Mouse (Mus musculus) embryonic facial prominence, embryonic 11.5 days (tissue): ENCODE results near the gene A030005L19Rik. TPM values are rescaled to one million over a fixed set of nuclear protein-coding genes. Genes with fewer than 3 reads are reported as not detected.
"Not testable (repeated sequence)": the region's sequence is repeated elsewhere in the genome, so short reads cannot be mapped to it uniquely, and the experiment has no call there.

ENCODE experiments used
- ATAC-seq: fragments of 200-750 bp; cut with Nextera tagmentation; replicated peaks from 2 replicates; pipeline ENCODE4 v1.8.0; 2017; ENCODE audit warnings: low read depth; ENCODE audit not compliant: insufficient number of reproducible peaks, low FRiP score, low TSS enrichment
- DNase-seq: peaks from one replicate; pipeline ENCODE4 v3.0.0-alpha.2; 2015; ENCODE audit warnings: low spot score
- H3K27ac ChIP-seq: fragments of 300-500 bp; sonication (generic); replicated peaks from 2 replicates; pipeline ENCODE4 v1.5.1; 2014; ENCODE audit warnings: mild to moderate bottlenecking, low read depth, low read length, control low read depth
- H3K27me3 ChIP-seq: fragments of 300-500 bp; sonication (generic); 2 replicates; pipeline ENCODE4 v1.6.1; 2014; ENCODE audit warnings: mild to moderate bottlenecking, low read length, moderate library complexity, mixed read lengths; ENCODE audit not compliant: control insufficient read depth, insufficient read depth
- H3K36me3 ChIP-seq: fragments of 300-500 bp; sonication (generic); replicated peaks from 2 replicates; pipeline ENCODE4 v1.6.1; 2014; ENCODE audit warnings: low read depth, mild to moderate bottlenecking, low read length, moderate library complexity, mixed read lengths; ENCODE audit not compliant: control insufficient read depth, insufficient read depth
- H3K4me1 ChIP-seq: fragments of 300-500 bp; sonication (generic); 2 replicates; pipeline ENCODE4 v1.6.1; 2014; ENCODE audit warnings: low read length, mixed read lengths; ENCODE audit not compliant: control insufficient read depth, insufficient read depth
- H3K4me2 ChIP-seq: fragments of 300-500 bp; sonication (generic); 2 replicates; pipeline ENCODE4 v1.6.1; 2014; ENCODE audit warnings: low read depth, mild to moderate bottlenecking, control low read depth, low read length, moderate library complexity
- H3K4me3 ChIP-seq: fragments of 300-500 bp; sonication (generic); 2 replicates; pipeline ENCODE4 v1.5.1; 2014; ENCODE audit warnings: low read depth, low read length, control low read depth
- H3K9ac ChIP-seq: fragments of 300-500 bp; sonication (generic); replicated peaks from 2 replicates; pipeline ENCODE4 v1.6.1; 2014; ENCODE audit warnings: mild to moderate bottlenecking, control low read depth, low read length
- H3K9me3 ChIP-seq: fragments of 300-500 bp; sonication (generic); replicated peaks from 2 replicates; pipeline ENCODE4 v1.6.1; 2016; ENCODE audit warnings: mild to moderate bottlenecking, low read length, inconsistent platforms, mixed read lengths; ENCODE audit not compliant: control insufficient read depth
- WGBS: fragments of 180-500 bp; shearing (Covaris S2); extraction: QIAGEN DNeasy Blood & Tissue Kit; methylation state at CpG from one replicate; pipeline ENCODE4 v1.1.7; 2014; 5-methylcytosine and 5-hydroxymethylcytosine counted together
- polyA plus RNA-seq: library from polyadenylated mRNA; unstranded; fragments of >200 nt; fragmentation: Nextera tagmentation; extraction: Ambion mirVana; gene quantifications from 2 replicates; pipeline ENCODE4 v1.2.1, GENCODE M21; 2014

Gene A030005L19Rik
- polyA plus RNA-seq, 1 experiment from 2014 or later: not detected

DNA sequence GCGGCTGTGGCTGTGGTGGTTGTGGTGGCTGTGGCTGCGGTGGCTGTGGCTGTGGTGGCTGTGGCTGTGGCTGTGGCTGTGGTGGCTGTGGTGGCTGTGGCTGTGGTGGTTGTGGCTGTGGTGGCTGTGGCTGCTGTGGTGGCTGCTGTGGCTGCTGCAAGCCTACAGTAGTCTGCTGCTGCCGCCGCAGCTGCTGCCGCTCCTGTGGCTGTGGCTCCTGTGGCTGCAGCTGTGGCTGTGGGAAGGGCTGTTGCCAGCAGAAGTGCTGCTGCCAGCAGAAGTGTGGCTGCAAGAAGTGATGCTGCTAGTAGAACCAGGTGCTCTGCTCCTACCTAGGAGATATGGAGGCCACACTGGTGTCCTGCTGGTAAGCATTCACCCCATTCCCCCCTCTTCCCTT lies 309 bp downstream of the A030005L19Rik start:
- not testable (repeated sequence) for H3K4me2 ChIP-seq, H3K27me3 ChIP-seq, H3K4me3 ChIP-seq, H3K4me1 ChIP-seq, DNase-seq, H3K9ac ChIP-seq, H3K27ac ChIP-seq, ATAC-seq, H3K36me3 ChIP-seq, H3K9me3 ChIP-seq
- WGBS: 94% methylated on average over 5 of the region's 5 CpGs

DNA sequence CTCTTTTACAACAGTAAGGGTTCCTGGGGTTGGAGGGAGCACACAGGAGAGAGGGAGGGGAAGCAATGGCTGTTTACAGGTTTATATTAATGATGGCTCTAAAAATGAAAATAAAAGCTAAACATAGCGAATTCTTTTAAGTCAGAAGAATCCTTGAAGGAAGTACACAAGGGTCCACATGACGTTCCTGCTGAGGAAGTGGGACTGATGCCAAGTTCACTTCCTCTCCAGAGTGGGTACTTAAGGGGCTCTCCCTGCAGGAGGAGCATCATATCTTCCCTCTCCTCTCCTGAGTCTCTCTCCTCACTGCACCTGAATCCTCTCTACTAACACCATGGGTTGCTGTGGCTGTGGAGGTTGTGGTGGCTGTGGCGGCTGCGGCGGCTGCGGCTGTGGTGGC lies 11.5 kb downstream of the A030005L19Rik start, which contains the start of gene A030014E15Rik:
Gene A030014E15Rik, plus strand, starts transcription at position 268 of the 400 bp plus-strand sequence.
- Histone ChIP-seq H3K36me3 (no peaks in the 10 kb centered on the region), H3K9me3 (no peaks in the 10 kb centered on the region), H3K9ac (no peak within 1 kb of the TSS), H3K4me1 (no peaks in the 10 kb centered on the region), H3K4me2 (no peak within 1 kb of the TSS), H3K4me3 (no peak within 1 kb of the TSS), H3K27ac (no peak within 1 kb of the TSS), H3K27me3 (no peaks in the 10 kb centered on the region)
- ATAC-seq: no peak
- 91% methylated on average over 6 of the region's 6 CpGs for WGBS
- no peak for DNase-seq

DNA sequence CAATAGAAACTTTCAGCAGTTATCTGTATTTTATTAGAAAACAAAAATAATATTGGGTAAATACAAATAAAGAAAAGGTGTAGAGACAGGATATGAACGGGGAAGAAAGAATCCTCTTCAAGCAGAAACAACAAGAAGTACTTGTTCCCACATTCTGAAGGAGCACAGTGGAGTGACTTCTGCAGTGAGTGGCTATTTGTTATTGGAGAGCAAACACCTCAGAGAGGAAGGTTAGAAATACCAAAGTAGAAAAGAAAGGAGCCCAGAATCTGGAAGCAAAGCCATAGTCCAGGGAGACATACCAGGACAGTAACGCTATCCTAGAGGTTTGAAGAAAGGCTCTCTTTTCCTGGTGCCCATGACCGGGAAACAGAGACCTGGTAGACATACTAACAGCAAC lies 17.4 kb downstream of the A030005L19Rik start:
- WGBS: 97% methylated on average over 2 of the region's 3 CpGs
- not testable (repeated sequence) for H3K27ac ChIP-seq, H3K27me3 ChIP-seq, H3K9me3 ChIP-seq, DNase-seq, H3K4me3 ChIP-seq, H3K4me1 ChIP-seq, ATAC-seq, H3K4me2 ChIP-seq, H3K9ac ChIP-seq, H3K36me3 ChIP-seq

DNA sequence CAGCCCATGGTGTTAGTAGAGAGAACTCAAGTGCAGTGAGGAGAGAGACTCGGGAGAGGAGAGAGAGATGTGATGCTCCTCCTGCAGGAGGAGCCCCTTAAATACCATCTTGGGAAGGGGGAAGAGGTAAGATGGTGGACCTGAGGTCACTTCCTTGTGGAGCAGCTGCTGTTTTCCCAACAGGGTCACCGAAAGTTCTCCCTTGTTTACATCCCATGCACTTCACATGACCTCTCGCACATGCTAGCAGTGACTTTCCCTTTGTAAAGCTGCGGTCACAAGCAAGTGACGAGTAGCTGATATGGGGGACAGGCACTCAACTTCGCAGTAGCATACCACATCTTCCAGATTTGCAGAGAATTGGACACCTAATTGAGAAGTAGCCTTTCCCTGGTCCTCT lies 18.2 kb downstream of the A030005L19Rik start, which contains the start of gene Gm6217:
Gene Gm6217, minus strand, starts transcription at position 74 of the 400 bp plus-strand sequence.
- H3K4me3 ChIP-seq, H3K27me3 ChIP-seq, H3K4me2 ChIP-seq, DNase-seq, H3K9me3 ChIP-seq, ATAC-seq, H3K4me1 ChIP-seq, H3K27ac ChIP-seq, H3K9ac ChIP-seq, H3K36me3 ChIP-seq: not testable (repeated sequence)
- no CpG with 5 or more reads among the region's 6 CpGs for WGBS

DNA sequence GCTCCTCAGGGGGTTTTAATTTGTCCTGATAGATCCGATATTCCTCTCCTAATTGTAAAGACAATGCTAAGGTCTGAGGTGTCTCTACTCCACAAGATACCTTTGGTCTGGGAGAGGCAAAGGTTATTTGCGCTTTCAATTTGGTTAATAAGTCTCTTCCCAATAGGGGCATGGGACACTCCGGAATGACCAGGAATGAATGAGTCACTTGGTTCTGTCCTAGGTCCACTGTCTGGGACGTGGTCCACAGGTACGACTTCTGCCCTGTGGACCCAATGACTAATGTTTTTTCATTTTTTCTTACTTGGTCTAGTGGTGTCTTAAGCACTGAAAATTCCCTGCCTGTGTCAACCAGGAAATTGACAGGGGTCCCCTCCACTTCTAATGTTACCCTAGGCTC lies 25.5 kb downstream of the A030005L19Rik start:
- WGBS: 93% methylated on average over 5 of the region's 5 CpGs

DNA sequence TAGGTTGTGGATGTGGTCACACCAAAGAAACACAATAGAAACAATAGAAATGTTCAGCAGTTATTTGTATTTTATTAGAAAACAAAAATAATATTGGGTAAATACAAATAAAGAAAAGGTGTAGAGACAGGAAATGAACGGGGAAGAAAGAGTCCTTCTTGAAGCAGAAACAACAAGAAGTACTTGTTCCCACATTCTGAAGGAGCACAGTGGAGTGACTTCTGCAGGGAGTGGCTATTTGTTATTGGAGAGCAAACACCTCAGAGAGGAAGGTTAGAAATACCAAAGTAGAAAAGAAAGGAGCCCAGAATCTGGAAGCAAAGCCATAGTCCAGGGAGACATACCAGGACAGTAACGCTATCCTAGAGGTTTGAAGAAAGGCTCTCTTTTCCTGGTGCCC lies 29.4 kb downstream of the A030005L19Rik start:
- ATAC-seq, H3K9ac ChIP-seq, H3K4me2 ChIP-seq, DNase-seq, H3K27ac ChIP-seq, H3K4me3 ChIP-seq, H3K27me3 ChIP-seq, H3K36me3 ChIP-seq, H3K4me1 ChIP-seq, H3K9me3 ChIP-seq: not testable (repeated sequence)
- 95% methylated on average over 1 of the region's 2 CpGs for WGBS

More for the DNA sequence above, 25.5 kb downstream of the A030005L19Rik start:
- Histone ChIP-seq H3K27ac (no peak overlapping the region), H3K36me3 (no peaks in the 10 kb centered on the region), H3K9me3 (no peaks in the 10 kb centered on the region), H3K4me3 (no peak overlapping the region), H3K27me3 (no peaks in the 10 kb centered on the region), H3K4me1 (no peaks in the 10 kb centered on the region), H3K4me2 (no peak overlapping the region), H3K9ac (no peak overlapping the region)
- no peak for DNase-seq
- no peak for ATAC-seq

DNA sequence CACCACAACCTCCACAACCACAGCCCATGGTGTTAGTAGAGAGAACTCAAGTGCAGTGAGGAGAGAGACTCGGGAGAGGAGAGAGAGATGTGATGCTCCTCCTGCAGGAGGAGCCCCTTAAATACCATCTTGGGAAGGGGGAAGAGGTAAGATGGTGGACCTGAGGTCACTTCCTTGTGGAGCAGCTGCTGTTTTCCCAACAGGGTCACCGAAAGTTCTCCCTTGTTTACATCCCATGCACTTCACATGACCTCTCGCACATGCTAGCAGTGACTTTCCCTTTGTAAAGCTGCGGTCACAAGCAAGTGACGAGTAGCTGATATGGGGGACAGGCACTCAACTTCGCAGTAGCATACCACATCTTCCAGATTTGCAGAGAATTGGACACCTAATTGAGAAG lies 30.2 kb downstream of the A030005L19Rik start, which contains the start of gene A030003K21Rik:
Gene A030003K21Rik, minus strand, starts transcription at position 94 of the 400 bp plus-strand sequence.
- not testable (repeated sequence) for DNase-seq, H3K36me3 ChIP-seq, H3K27ac ChIP-seq, H3K4me1 ChIP-seq, H3K4me2 ChIP-seq, H3K4me3 ChIP-seq, ATAC-seq, H3K27me3 ChIP-seq, H3K9ac ChIP-seq, H3K9me3 ChIP-seq
- no CpG with 5 or more reads among the region's 6 CpGs for WGBS

DNA sequence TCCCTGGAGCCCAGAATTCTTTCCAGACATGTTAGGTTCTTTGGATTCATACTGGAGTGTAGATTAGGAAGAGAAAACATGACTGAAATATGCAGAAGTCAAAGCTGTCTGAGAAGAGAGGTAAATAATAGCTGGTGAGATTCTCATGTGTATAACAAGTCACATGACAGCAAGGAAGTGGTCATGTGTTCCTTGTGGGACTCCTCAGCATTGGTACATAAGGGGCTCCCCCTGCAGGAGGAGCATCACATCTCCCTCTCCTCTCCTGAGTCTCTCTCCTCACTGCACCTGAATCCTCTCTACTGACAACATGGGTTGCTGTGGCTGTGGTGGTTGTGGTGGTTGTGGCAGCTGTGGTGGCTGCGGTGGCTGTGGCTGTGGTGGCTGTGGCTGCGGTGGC lies 32.9 kb downstream of the A030005L19Rik start:
- WGBS: 94% methylated on average over 2 of the region's 2 CpGs
- not testable (repeated sequence) for H3K9ac ChIP-seq, H3K4me2 ChIP-seq, H3K27me3 ChIP-seq, ATAC-seq, DNase-seq, H3K27ac ChIP-seq, H3K9me3 ChIP-seq, H3K4me3 ChIP-seq, H3K4me1 ChIP-seq, H3K36me3 ChIP-seq
